8 mouse cellular contexts compared by ENCODE assay signal in the genomic region with DNA sequence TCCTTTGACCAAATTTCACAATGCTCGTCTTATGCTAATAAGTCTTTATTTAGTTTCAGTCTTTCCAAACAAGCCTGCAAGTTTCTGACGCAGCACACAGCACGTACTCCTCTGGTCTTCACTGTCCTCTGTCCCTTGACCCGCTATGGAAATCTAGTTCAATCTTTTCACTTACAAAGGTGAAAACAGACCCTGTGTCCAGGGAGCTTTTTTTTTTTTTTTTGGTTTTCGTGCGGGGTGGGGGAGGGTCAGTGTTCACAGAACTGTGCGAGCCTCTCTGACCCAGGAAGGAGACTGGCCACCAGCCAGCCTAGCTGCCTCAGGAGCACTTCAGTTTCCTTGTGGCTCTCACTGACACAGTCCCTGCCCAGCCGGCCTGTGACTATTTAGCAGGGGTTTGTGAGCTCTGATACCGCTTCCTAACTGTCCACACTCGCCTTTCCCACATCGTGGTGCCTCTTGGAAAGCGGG. TPM values are rescaled to one million over a fixed set of nuclear protein-coding genes. Genes with fewer than 3 reads are reported as not detected.
DNase-seq lines count a peak whose midpoint lies in the region; ATAC-seq and TF ChIP-seq lines count a peak whose summit lies in the region.

No protein-coding gene starts in this region.

- TF ChIP-seq CTCF in G1E (IDR thresholded peaks at IDR 0.05; ENCODE audit: low read depth, low read length): no peak
- TF ChIP-seq CTCF in forebrain, postnatal 0 days (IDR thresholded peaks at IDR 0.05; ENCODE audit: low read depth): no peak
- no peak for TF ChIP-seq CTCF in layer of hippocampus, adult 2 months (conservative IDR thresholded peaks at IDR 0.05)

- DNase-seq in G1E (ENCODE audit: low spot score): no peak
- peak; percentile 85 for DNase-seq in cerebellum, adult 11-12 months
- peak; percentile 28 for DNase-seq in forebrain, postnatal 0 days
- DNase-seq in heart, postnatal 36 days: peak; percentile 81 to 82
- peak in 1 of 2 experiments; percentile 51 for DNase-seq in layer of hippocampus, adult 2 months (ENCODE audit: low spot score in 2 of 2)
- peak; percentile 81 for DNase-seq in urinary bladder, postnatal 14 days (ENCODE audit: low spot score)

- no peaks in the 10 kb centered on the region for H3K36me3 ChIP-seq in G1E (replicated peaks)
- H3K36me3 ChIP-seq in forebrain, postnatal 0 days (ENCODE audit: insufficient read depth): no peaks in the 10 kb centered on the region
- H3K36me3 ChIP-seq in lung, embryonic 15.5 days: no peaks in the 10 kb centered on the region
- no peaks in the 10 kb centered on the region for H3K36me3 ChIP-seq in neural tube, embryonic 15.5 days

- H3K4me2 ChIP-seq in forebrain, postnatal 0 days (ENCODE audit: low read depth): peak overlapping the region; percentile 32
- peak overlapping the region; percentile 51 for H3K4me2 ChIP-seq in lung, embryonic 15.5 days
- H3K4me2 ChIP-seq in neural tube, embryonic 15.5 days: peak overlapping the region; percentile 35

- H3K27ac ChIP-seq in forebrain, postnatal 0 days (ENCODE audit: low read depth, low read length): no peak overlapping the region; the same call in 1 of the 2 replicates
- H3K27ac ChIP-seq in layer of hippocampus, adult 2 months: peak overlapping the region; percentile 78
- H3K27ac ChIP-seq in lung, embryonic 15.5 days: peak overlapping the region; percentile 61
- H3K27ac ChIP-seq in neural tube, embryonic 15.5 days (replicated peaks): no peak overlapping the region

- peak overlapping the region; percentile 41; the same call in 1 of the 2 replicates for H3K4me3 ChIP-seq in G1E (ENCODE audit: low read depth, low read length)
- H3K4me3 ChIP-seq in forebrain, postnatal 0 days (ENCODE audit: low read depth, low read length): 0 out of 2 replicates have a peak overlapping the region, but pooled peaks have one; percentile 5
- peak overlapping the region; percentile 48 for H3K4me3 ChIP-seq in layer of hippocampus, adult 2 months
- peak overlapping the region; percentile 33 for H3K4me3 ChIP-seq in lung, embryonic 15.5 days
- H3K4me3 ChIP-seq in neural tube, embryonic 15.5 days (replicated peaks): no peak overlapping the region

- 9% methylated on average over 12 of the region's 12 CpGs for WGBS in forebrain, postnatal 0 days
- WGBS in lung, embryonic 15.5 days: 4% methylated on average over 12 of the region's 12 CpGs
- 20% methylated on average over 12 of the region's 12 CpGs for WGBS in neural tube, embryonic 15.5 days

- no peaks in the 10 kb centered on the region for H3K9me3 ChIP-seq in G1E (replicated peaks)
- no peaks in the 10 kb centered on the region for H3K9me3 ChIP-seq in forebrain, postnatal 0 days (ENCODE audit: low read length)
- no peaks in the 10 kb centered on the region for H3K9me3 ChIP-seq in lung, embryonic 15.5 days
- no peaks in the 10 kb centered on the region for H3K9me3 ChIP-seq in neural tube, embryonic 15.5 days (replicated peaks)

- H3K4me1 ChIP-seq in G1E (ENCODE audit: insufficient read depth, low read depth, low read length): peaks cover 68% of the 10 kb centered on the region
- no peaks in the 10 kb centered on the region for H3K4me1 ChIP-seq in forebrain, postnatal 0 days (ENCODE audit: insufficient read depth)
- peaks cover 20% of the 10 kb centered on the region; the same call in 1 of the 2 replicates for H3K4me1 ChIP-seq in lung, embryonic 15.5 days
- H3K4me1 ChIP-seq in neural tube, embryonic 15.5 days: peaks cover 10% of the 10 kb centered on the region; the same call in 1 of the 2 replicates

- intact Hi-C loops in heart, postnatal 36 days (cut with DNase I): loop anchor here (5.0 kb wide), 1 partner anchor 125 kb away; the partner anchor contains the start of gene Pde3b

- H3K27me3 ChIP-seq in G1E (ENCODE audit: insufficient read depth, low read length): peaks cover 8% of the 10 kb centered on the region; the same call in 1 of the 2 replicates
- no peaks in the 10 kb centered on the region for H3K27me3 ChIP-seq in forebrain, postnatal 0 days (ENCODE audit: insufficient read depth, low read length)
- H3K27me3 ChIP-seq in lung, embryonic 15.5 days: no peaks in the 10 kb centered on the region
- H3K27me3 ChIP-seq in neural tube, embryonic 15.5 days (replicated peaks): no peaks in the 10 kb centered on the region

- H3K9ac ChIP-seq in forebrain, postnatal 0 days: no peak overlapping the region
- peak overlapping the region; percentile 31 for H3K9ac ChIP-seq in lung, embryonic 15.5 days
- H3K9ac ChIP-seq in neural tube, embryonic 15.5 days (replicated peaks): no peak overlapping the region

- 0 out of 2 replicates have a peak, but pooled peaks have one; percentile 35 for ATAC-seq in G1E (ENCODE audit: extremely low read depth, insufficient number of reproducible peaks, low FRiP score, poor library complexity, severe bottlenecking)
- ATAC-seq in forebrain, postnatal 0 days: peak; percentile 61
- ATAC-seq in lung, embryonic 15.5 days (ENCODE audit: borderline replicate concordance, extremely low read depth, low FRiP score, low TSS enrichment): peak; percentile 77; the same call in 1 of the 2 replicates
- ATAC-seq in neural tube, embryonic 15.5 days (ENCODE audit: low FRiP score): no peak

RNA-seq across cellular contexts. Expression of gene Psma1, which starts 16.6 kb away (rescaled TPM):
- 338 and 390 TPM in 2 replicates for total RNA-seq in G1E (2014; fragmentation: Nextera tagmentation)
- 397 and 416 TPM in 2 replicates for total RNA-seq in G1E (2017)
- polyA plus RNA-seq in G1E (2012): 10.4 and 14.6 TPM in 2 replicates
- 212 and 266 TPM in 2 replicates for total RNA-seq in forebrain, postnatal 0 days (2014; rRNA removed)
- polyA plus RNA-seq in forebrain, postnatal 0 days (2015; fragmentation: Nextera tagmentation; extraction: Ambion mirVana): 357 and 391 TPM in 2 replicates
- total RNA-seq in heart, postnatal 36 days (2021): 100 to 1,000 TPM; 134 to 146 TPM
- total RNA-seq in layer of hippocampus, adult 2 months (2021): 100 to 1,000 TPM; 110 to 117 TPM
- 430 and 442 TPM in 2 replicates for polyA plus RNA-seq in lung, embryonic 15.5 days (2015; fragmentation: Nextera tagmentation; extraction: Ambion mirVana)
- polyA plus RNA-seq in neural tube, embryonic 15.5 days (2015; fragmentation: Nextera tagmentation; extraction: Ambion mirVana): 345 and 353 TPM in 2 replicates

RNA-seq across cellular contexts. Expression of gene Copb1, which starts 38.0 kb away (rescaled TPM):
- total RNA-seq in G1E (2014; fragmentation: Nextera tagmentation): 148 and 156 TPM in 2 replicates
- total RNA-seq in G1E (2017): 87.1 and 99.9 TPM in 2 replicates
- polyA plus RNA-seq in G1E (2012): 19.6 and 28.5 TPM in 2 replicates
- total RNA-seq in forebrain, postnatal 0 days (2014; rRNA removed): 68.2 and 70.2 TPM in 2 replicates
- polyA plus RNA-seq in forebrain, postnatal 0 days (2015; fragmentation: Nextera tagmentation; extraction: Ambion mirVana): 65.0 and 67.3 TPM in 2 replicates
- total RNA-seq in heart, postnatal 36 days (2021): 10 to 100 TPM; 43.7 to 44.1 TPM
- total RNA-seq in layer of hippocampus, adult 2 months (2021): 10 to 100 TPM; 60.7 to 61.2 TPM
- 123 and 126 TPM in 2 replicates for polyA plus RNA-seq in lung, embryonic 15.5 days (2015; fragmentation: Nextera tagmentation; extraction: Ambion mirVana)
- polyA plus RNA-seq in neural tube, embryonic 15.5 days (2015; fragmentation: Nextera tagmentation; extraction: Ambion mirVana): 83.1 and 88.6 TPM in 2 replicates

Comparison
In these comparisons a context has a peak if more than half of its experiments do, and no peak if none do; other contexts are left out.
1. H3K27ac ChIP-seq: peak in layer of hippocampus, adult 2 months (single experiment) and lung, embryonic 15.5 days (single experiment); none in forebrain, postnatal 0 days (single experiment) and neural tube, embryonic 15.5 days (single experiment).
2. Peak in every context shown above with its lines, with median percentiles within 50 percentile points of each other: H3K4me2 ChIP-seq.